Mouse (Mus musculus): ENCODE data around the gene Cyyr1.

DNA sequence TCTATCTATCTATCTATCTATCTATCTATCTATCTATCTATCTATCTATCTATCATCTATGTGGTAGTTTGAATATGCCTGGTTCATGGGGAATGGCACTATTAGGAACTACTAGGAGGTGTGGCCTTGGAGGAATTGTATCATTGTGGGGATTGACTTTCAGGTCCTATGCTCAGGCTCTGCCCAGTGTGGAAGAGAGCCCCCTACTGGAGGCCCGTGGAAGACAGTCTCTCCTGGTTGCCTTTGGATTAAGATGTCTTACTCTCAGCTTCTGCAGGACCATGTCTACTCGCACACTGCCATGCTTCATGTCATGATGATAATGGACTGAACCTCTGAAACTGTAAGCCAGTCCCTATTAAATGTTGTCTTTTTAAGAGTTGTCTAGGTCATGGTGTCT, 117.8 kb downstream of the Cyyr1 start:
- TF ChIP-seq CTCF (IDR thresholded peaks at IDR 0.05; ENCODE audit: extremely low read depth, insufficient read depth, insufficient read length, insufficient replicate concordance) (no peak), POLR2A (IDR thresholded peaks at IDR 0.05; ENCODE audit: low read depth, low read length) (no peak)
